Mouse (Mus musculus) thymus, postnatal 0 days (tissue): ENCODE results near the gene Scap. TPM values are rescaled to one million over a fixed set of nuclear protein-coding genes. Genes with fewer than 3 reads are reported as not detected.

Experiments used
- polyA plus RNA-seq: library from polyadenylated mRNA; unstranded; fragments of >200 nt; fragmentation: Nextera tagmentation; extraction: Ambion mirVana; gene quantifications from 2 replicates; pipeline ENCODE4 v1.2.1, GENCODE M21; 2015

The Scap gene
- polyA plus RNA-seq, 1 experiment from 2014 or later: 33.9 TPM

Other genes starting within 250 kb of the Scap start
- 89.4 and 99.1 TPM in 2 replicates for gene Smarcc1, start 215.6 kb upstream of the Scap start, polyA plus RNA-seq
- gene Dhx30, start 215.5 kb upstream of the Scap start, polyA plus RNA-seq: 101 and 104 TPM in 2 replicates
- gene Cspg5, start 89.5 kb upstream of the Scap start, polyA plus RNA-seq: 0.12 and 0.26 TPM in 2 replicates
- 20.5 and 20.9 TPM in 2 replicates for gene Elp6, start 28.1 kb upstream of the Scap start, polyA plus RNA-seq
- 7.6 and 8.9 TPM in 2 replicates for gene Ptpn23, start 74.9 kb downstream of the Scap start, polyA plus RNA-seq
- gene Ngp, start 86.5 kb downstream of the Scap start, polyA plus RNA-seq: 2.9 and 7.4 TPM in 2 replicates
- 3.5 and 4.2 TPM in 2 replicates for gene Klhl18, start 143.4 kb downstream of the Scap start, polyA plus RNA-seq
- gene Kif9, start 143.7 kb downstream of the Scap start, polyA plus RNA-seq: 1.2 and 1.4 TPM in 2 replicates
- gene Setd2, start 199.3 kb downstream of the Scap start, polyA plus RNA-seq: 27.2 and 35.5 TPM in 2 replicates